Mouse (Mus musculus) v-Abl transformed pro-B cells (cell line): ENCODE data around the gene Tinag.
"Not testable (repeated sequence)": the region's sequence is repeated elsewhere in the genome, so short reads cannot be mapped to it uniquely, and the experiment has no call there.

ENCODE experiments used
- in situ Hi-C, 2 experiments: fragments of 400-800 bp; cut with MboI; formaldehyde crosslinking; loops; one replicate each; pipeline ENCODE4 v1.15.1; 2025; ENCODE audit not compliant: unreplicated experiment in 2 of 2

Gene Tinag

DNA sequence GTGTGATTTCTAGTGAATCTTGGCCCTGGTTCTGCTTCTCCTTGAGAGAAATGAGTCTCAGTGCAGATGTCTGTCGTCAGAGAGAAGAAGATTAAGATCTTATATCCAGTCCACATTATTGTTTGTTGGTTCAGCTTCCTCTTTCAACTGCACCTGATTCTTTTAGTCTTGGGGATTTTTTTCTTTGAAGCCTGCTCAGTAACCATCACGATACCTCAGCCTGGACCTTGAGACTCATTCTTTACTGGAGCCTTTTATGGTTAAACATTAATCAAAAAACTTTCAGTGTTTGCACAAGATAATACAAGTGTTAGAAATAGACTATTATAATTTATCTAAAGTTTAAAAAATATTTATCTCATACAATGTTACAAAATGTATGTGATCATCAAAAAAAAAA lies at the start of gene Tinag:
Tinag (minus strand) TSS at position 210 of the 400 bp plus-strand sequence.
- in situ Hi-C loops, result no loop called here

DNA sequence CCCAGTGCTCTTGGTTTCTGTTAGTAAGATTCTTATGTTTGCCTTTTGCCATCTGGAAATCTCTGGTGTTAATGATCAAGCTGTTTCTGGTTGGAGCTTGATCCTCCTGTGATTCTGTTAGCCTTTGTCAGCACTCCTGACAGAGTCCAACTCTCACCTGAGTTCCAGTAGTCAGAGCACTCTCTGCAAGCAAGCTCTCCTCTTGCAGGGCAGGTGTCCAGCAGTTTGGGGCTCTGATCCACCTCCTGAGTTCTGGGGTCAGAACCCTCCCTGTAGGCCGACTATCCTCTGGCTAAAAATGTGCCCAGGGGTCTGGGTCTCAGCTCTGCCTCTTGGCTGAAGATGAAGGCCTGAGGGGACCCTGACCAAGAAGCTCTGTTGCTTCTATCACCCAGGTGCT lies 37.6 kb upstream of the Tinag start:
- in situ Hi-C loops, result not testable (repeated sequence)

DNA sequence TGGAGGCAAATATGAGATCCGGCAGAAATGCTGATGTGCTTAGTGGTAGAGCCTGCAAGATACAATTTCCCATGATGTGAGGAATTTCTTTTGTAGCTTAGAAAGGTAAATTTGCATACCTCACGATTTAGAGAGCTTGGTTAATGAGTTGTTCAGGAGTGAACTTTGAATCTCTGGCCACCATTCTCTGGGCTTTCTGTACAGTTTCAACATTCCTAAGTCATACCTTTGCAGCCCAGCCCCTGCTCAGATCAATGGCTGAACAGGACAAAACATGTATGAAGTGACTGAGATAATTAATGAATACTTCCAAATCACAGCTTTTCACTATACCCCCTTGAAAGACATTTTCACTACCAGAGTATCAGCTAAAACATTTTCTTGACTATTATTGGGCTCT lies 26.1 kb upstream of the Tinag start:
- in situ Hi-C loops, result no loop called here

DNA sequence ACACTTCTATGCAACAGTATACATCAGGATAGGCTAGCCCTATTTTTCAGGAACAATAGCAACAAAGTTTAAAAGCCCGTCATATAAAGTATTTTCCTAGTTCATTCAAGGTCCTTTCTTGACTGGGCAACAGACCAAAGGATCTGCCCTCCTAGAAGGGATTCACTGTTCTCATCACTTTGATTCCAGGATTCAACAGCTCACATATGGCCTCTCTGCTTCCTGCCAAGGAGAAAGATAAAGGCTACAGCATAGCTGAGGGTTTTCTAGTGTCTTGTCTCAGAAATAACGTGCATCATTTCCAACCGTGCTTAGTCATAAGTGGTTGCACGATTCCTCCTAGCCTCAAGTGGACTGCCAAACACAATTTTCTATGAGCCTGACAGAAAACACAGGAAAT lies 11.0 kb upstream of the Tinag start:
- in situ Hi-C loops, result no loop called here

DNA sequence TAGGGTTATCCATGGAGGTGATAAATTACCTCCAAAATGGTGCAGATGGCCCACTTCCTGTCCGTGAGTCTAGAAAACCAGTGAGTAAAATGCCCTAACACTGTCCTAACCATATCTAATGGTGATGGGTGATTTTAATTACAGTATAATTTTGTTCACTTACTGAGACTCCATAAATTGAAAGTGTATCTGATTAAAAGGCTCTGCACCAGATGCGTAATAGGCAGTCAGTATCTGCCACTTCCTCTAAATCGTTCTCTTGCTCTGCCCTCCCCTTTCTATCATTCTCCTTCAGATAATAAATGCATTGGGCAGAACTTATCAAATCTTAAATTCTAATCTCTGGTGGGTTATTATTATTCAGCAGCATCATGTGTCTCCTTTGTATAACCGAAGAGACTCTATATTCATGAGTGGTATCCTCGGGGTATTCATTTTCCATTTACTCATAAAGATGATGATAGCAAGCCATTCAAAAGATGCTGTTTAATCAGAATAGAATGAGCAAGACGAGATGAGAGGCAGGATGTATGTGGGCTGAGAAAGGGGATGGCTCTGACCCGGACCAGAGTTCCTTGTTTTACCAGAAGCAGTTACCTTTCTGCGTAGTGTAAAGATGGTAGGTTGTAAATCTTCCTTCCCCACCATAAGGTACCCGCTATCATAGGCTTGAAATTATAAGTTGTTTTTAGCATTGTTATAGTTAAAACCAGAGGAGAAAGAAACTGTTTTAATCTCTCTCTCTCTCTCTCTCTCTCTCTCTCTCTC lies 9.0 kb upstream of the Tinag start:
- in situ Hi-C loops, result no loop called here

DNA sequence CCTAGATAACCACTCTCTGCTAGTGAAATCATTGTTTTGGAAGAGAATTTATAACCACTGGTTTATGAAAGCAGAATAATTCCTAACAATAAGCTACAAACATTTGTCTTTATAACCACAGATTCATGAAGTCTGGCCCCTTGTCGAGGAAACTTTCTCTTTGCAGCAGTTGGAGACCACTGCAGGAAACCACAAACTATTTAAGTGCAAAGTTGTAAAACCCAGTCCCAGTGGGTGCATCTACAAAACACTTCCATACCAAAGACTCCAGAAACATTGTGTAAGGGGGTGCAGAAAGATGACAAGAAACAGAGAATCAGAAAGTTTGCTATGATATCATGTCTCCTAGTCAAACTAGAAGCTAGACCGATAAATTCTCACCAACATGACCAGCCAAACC lies 5.8 kb upstream of the Tinag start:
- in situ Hi-C loops, result no loop called here

DNA sequence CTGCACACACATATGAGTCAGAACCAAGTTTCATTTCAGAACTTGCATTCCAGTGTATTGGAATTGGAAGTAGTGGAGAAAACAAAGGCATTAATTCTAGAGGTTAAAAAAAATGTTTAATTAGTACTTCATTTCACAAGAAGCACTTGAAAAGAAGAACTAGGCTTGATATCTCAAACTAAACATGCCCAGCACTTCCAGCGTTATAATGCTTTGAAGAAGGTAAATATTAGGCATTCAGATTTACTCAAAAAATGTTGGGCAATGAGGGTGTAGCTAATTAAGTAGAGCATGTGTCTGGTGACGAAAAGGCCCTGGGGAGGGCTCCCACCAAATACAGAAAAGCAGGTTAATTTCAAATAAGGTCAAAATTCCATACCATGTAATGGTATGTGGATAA lies 4.1 kb upstream of the Tinag start:
- in situ Hi-C loops, result no loop called here

DNA sequence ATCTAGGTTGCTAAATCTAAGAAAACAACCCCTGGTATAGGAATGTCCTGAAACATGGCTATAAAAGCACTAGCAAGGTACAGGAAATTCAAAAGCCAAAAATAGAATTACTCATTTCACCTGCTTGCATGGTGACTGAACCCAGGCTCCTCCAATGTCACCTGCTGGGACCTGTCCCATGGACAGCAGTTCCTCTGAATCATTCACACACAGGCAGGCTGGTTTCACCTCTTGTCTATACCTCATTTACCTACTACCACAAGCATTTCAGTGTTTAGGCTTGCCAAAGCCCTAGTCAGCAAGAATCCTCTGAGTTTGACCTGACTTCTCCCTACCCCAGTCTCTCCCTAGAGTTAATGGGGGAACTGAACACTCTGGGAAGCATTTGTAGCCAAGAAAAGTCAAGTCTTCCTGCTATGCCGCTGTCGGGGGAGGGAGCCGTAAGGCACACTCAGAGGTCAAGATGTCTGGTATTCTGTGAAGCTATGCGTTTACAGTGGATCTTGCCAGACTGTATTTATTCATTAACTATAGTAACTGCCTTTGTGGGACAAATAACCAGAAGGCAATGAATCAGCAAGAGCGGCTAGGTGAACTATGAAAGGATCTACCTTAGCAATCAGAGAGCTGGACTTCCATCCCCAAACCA lies 597 bp upstream of the Tinag start:
- in situ Hi-C loops, result no loop called here

DNA sequence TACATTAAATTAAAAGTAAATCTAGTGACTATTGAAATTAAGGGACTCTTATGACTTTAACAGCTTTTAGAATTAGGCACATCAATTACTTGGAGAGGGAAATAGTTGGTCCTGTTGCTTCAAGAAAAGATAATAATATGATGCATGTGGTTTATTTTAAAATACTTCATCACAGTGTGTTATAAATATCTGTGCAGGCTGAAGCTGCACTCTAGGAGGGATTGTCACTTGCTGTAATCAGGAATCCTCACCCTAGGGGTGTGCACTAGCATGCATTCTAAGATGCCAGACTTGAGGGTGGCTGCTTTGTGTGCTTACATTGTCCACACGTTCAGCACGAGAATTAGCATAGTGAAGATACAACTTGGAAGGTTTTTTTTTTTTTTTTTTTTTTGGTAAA lies 10.2 kb downstream of the Tinag start:
- in situ Hi-C loops, result no loop called here

DNA sequence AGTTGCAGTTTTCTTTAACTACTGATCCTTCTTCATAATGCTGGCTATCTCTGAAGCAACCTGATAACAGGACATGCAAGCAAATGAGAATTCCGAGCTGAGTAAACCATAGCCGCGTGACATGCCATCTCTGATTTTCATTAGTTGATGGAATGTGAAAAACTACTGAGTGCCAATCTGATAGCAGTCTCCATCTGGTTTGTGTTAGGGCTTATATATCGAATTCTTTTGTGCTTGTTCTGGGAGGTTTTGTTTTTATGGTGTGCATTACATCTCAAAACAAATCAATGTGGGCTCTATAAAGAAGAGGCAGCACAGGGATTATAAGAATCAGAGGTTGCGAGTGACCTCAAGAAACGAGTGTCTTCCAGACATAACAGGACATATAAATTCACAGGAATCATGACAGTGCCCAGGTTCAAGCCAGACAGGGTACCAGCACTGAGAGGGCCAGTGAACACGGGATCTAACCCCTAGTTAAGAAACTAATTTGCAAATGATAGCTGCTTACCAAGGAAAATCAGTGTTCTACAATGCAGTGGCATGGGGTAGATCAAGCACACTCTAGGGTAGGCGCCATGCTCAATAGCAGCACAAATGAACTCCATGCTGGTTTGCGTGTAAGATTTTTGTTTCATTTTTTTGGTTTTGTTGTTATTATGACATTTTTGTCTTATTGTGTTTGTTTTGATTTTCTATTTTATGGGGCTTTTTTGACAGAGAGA lies 13.0 kb downstream of the Tinag start:
- in situ Hi-C loops, result no loop called here

DNA sequence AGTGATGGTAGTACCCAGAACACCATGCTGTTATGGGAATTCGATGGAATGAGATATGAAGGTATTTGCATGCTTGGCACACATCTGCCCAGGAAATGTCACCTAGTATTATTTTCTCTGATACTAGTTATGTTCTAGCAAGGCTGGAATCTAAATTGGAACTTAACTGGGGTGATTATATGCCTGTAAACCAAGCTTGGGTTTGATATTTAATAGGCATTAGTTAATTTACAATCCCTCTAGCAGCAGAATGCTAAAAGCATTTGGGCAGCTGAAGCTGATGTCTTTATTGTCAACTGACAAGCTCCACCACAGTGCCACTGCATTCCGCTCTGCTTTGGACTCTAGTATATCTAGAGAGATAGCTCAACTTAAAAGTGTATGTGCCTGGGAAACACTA lies 20.3 kb downstream of the Tinag start:
- in situ Hi-C loops, result no loop called here

DNA sequence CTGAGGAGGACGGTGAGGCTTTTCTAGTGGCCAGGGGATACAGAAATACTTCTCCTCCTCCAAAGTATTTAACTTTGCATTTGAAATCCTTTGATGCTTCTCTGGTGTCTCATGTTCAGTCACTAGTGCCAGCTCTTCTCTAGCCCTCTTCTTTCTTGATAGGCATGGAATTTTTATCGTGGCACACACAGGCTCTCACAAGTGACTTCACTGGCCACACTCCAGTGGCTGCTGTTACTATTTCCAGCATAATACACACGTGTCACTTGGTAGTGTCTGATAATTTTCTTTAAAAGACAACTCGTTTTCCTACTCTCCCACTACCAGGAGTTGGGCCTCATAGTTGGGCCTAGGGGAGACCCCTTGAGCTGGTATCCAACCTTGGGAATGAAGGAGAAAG lies 26.7 kb downstream of the Tinag start:
- in situ Hi-C loops, result no loop called here

DNA sequence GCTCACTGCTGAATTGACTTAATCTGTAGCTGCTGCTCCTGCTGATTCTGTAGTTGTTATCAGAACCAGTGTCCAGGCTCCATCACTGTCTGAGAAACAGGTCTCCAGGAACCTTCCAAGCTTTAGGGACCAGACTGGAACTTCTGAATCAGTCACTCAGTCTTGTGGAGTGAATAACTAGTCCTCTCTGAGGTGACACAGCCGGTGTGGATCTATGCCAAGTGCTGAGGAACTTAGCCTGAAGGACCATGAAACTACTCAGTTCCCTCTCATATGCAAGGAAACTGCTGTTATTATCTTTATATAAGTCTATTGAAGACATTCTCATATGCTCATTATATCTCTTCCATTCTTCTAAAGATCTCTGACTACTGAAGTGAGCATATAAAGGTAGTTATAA lies 49.6 kb downstream of the Tinag start:
- in situ Hi-C loops, result no loop called here

DNA sequence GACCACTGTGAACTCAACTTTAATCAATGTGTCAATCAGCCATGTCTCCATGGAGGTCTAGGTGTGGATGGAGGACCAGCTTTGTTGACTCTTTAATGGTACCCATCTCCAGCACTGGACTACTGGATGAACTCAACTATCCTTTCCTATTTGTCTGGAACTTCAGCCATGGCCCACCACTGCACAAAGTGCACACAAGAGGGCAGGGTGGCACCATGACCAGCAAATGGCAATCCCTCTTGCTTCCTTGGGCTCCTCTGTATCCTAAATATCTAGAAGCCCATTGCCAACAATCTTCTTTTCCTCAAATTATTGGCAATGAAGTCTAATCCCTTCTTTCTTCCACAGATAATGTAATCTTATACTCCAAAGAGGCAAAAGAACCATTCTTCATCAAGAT lies 55.6 kb downstream of the Tinag start:
- in situ Hi-C loops, result no loop called here

DNA sequence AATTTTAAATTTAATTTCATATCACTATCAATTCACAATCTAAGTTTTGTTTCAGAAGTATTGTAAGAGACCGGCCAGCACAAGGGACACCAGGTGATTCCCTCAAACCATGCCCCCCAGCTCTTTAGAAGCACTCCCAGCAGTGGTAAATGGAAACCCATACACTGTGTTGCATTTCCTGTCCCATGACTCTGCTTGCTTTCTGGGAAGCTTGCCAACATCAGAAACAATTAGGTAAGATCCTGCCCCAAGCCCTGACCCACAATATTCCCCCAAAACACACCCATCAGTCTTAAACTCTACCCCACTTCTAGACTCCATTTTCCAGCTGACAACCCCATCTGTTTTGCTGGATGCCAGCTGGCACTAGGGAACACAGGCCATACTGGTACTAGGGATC lies 110.8 kb downstream of the Tinag start:
- in situ Hi-C loops, result no loop called here

DNA sequence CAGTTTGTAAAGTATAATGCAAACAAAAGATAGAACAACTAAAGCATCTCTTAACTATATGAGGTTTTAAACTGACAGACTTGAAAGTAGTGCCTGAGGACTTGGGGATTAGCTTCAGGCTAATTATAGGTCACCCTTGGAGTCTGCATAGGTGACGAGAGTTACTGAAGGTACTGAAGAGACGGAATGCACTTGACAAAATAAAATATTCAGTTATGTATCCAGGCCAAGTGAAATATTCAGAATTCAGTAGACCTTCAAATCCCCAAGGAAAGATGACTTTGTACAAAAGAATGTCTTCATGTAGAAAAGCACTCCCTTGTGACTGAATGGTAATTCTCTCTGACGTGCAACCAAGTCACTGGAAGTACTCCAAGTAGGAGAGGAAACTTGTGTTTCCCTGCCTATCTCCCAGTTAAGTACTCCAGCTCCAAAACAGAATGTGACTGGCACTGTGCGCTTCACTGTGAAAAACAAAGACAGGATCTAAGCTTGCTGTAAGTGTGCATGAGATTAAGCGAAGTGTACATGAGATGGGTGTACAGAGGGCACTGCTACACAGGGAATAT lies 130.4 kb downstream of the Tinag start:
- in situ Hi-C loops, result no loop called here
